Mouse (Mus musculus) activated CD4-positive, CD25-positive, alpha-beta regulatory T cell, adult 4 months (primary cell): ENCODE measurements around the gene Hectd4. TPM values are rescaled to one million over a fixed set of nuclear protein-coding genes. Genes with fewer than 3 reads are reported as not detected.

Experiments used
- ATAC-seq: one replicate; pipeline ENCODE4 v1.8.0; 2017
- polyA plus RNA-seq, 2 experiments: library from polyadenylated mRNA; unstranded; fragments of 100-300 nt; shearing (Covaris generic); gene quantifications; one replicate each; pipeline ENCODE4 v1.2.1; 2017

The Hectd4 gene
- polyA plus RNA-seq, 2 experiments from 2014 or later, result 6.4 to 7.0 TPM

DNA sequence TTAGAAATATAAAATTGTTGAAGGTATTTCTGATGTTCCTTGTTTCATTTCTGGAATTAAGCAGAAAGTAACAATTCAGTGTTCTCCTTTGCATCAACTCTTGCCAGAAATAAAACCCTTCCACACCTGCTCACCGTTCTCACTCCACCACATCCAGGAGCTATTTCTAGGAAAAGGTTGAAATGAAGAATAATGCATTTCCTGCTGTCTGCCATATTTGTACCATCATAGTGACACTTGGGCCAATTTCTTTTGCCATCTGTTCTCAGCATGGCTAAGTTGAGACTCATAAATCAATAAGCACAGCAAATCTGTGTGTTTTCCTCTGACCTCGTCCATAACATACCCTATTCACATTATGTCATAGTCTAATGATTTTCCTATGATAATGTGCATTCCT, 18.2 kb downstream of the Hectd4 start:
- no peak for ATAC-seq

DNA sequence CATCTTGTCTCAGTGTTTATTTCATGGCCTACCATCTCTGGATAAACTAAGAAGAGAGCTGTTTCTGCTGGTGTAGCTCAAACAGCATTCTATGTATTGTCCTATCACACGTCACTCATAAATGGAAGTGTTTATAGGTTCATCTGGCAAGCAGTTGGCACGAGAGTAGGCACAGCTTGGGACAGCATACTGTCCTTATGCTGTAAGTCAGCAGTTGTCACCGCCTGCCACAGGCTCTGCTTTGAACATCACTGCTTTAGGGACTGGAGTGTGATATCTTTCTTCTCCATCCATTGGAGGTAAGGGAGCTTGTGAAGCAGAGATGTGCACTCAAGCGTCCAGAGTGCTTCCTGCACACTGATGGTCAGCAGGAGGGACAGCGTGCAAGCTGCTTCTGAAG, 19.8 kb downstream of the Hectd4 start:
- no peak for ATAC-seq

DNA sequence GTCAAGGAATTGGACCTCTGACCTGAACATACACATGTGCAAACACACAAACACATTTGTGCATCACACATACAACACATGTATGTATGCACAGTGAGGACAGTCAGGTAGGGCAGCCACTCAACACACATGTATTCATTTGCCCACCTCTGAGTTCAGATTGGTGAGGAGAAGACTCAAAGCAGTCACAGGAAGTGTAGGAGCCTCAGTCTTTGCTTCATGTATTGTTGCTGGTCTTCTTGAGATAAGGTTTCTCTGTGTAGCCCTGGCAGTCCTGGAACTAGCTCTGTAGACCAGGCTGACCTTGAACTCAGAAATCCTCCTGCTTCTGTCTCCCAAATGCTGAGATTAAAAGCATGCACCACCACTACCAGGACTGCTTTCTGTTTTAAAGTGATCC, 21.2 kb downstream of the Hectd4 start:
- ATAC-seq, result no peak

DNA sequence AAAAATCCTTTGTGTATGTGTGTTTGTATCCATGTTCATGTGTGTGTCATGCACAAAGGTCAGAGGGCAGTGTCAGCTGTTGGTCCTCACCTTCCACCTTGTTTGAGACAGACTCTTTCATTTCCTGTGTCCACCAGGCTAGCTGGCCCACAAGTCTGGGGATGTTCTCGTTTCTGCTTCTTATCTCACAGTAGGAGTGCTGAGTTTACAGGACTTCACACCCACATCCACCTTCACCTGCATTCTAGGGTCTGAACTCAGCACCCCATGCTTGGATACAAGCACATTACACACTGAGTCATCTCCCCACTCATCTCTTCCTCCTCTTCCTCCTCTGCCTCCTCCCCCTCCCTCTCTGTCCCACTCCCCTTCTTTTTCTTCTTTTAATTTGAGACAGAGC, 22.2 kb downstream of the Hectd4 start:
- ATAC-seq, result no peak

DNA sequence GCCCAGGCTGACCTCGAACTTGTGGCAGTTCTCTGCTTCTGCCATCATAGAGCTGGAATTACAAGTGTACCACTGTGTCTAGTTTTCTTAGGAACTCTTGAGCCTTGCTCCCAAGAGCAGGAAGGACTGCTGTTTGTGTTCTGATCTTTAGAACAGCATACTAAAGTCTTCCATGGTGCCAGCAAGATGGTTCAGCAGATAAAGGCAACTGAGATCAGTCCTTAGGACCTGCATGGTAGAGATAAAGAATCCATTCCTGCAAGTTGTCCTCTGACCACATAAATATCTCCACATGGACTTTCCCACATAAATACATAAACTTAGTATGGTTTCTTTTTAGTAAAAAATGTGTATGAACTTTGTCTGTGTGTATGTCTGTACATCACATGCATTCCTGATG, 22.7 kb downstream of the Hectd4 start:
- no peak for ATAC-seq

DNA sequence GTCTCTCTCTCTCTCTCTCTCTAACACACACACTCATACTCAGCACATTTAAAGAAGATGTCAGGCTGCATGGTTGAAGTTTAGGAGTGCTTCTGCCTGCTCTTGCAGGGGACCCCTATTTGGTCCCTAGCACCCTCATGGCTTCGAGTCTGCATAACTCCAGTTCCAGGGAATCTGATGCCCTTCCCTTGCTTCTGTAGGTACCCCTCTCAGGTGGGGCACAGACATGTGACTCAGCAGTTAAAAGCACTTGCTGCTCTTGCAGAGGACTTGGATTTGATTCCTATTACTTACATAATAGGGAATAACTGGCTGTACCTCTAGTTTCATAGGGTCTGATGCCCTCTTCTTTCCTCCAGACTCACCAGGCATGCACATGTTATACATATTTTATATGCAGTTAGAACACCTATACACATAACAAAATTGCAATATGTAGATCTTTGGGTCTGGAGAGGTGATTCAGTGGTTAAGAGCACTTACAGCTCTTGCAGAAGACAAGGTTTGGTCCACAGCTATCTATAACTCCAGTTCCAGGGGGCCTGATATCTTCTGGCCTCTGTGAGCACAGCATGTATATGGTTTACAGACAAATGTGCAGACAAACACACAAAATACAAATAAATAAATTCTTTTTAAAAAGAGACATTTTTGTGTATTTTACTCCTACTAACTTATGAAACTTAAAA, 23.8 kb downstream of the Hectd4 start:
- no peak for ATAC-seq

GRCm38 (mm10) chr5:121244365-121244731, 24.3 kb downstream of the Hectd4 start:
- no peak for ATAC-seq

DNA sequence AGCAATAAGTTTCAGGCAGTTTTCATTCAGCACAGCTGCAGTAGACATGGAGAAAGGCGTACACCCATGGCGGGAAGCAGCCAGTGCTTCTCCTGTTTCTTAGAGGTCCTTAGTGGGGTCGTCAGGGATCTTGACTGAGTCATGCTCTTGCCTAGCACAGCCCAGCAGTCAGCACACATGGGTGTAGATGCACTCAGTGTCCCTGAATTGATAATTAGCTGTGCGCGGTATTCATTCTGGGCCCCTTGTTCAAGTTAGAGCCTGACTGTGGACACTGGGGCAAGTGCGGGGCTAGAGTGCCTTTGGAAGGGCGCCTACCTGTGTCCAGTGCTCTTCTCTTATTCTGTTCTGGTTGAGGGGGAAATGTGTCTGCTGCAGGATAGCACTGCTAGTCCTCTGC, 25.2 kb downstream of the Hectd4 start:
- ATAC-seq, result no peak

DNA sequence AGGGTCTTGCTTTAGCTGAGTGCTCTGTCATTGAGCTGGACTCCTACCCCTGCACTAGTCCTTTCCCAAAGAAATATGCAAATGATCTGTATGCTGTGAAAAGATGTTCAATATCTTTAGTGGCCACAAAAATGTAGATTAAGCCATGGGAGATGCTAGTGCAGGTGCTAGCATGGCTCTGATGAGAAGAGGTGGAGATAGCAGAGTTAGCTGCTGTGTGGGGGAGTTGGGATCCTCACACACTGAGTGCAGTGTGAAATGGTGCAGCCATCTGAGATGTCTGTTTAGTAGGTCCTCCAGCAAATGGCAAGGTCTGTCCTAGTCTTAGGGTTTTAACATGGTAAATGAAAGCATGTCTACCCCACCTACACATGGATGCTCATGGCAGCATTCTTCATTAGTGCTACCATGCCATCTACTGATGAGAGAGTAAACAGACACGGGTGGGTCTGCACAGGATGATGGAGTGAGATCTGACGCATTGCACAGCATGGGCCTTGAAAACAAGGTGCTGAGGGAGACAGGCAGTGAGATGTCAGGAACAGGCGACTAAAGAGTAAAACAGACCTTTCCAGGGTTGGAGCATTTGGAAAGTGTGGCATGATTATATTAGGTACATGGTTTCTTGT, 28.9 kb downstream of the Hectd4 start:
- ATAC-seq, result no peak

- ATAC-seq, result no peak
Measured at GRCm38 (mm10) chr5:121249693-121250092, 29.7 kb downstream of the Hectd4 start.

GRCm38 (mm10) chr5:121251813-121252212, 31.8 kb downstream of the Hectd4 start:
- no peak for ATAC-seq

- ATAC-seq, result no peak
Measured at GRCm38 (mm10) chr5:121253816-121254497, 33.9 kb downstream of the Hectd4 start.

- no peak for ATAC-seq
Measured at GRCm38 (mm10) chr5:121254977-121255376, 35.0 kb downstream of the Hectd4 start.

- ATAC-seq, result no peak
Measured at GRCm38 (mm10) chr5:121261806-121262205, 41.8 kb downstream of the Hectd4 start.

GRCm38 (mm10) chr5:121262415-121262814, 42.4 kb downstream of the Hectd4 start:
- ATAC-seq, result no peak

- no peak for ATAC-seq
Measured at GRCm38 (mm10) chr5:121264593-121264992, 44.6 kb downstream of the Hectd4 start.

DNA sequence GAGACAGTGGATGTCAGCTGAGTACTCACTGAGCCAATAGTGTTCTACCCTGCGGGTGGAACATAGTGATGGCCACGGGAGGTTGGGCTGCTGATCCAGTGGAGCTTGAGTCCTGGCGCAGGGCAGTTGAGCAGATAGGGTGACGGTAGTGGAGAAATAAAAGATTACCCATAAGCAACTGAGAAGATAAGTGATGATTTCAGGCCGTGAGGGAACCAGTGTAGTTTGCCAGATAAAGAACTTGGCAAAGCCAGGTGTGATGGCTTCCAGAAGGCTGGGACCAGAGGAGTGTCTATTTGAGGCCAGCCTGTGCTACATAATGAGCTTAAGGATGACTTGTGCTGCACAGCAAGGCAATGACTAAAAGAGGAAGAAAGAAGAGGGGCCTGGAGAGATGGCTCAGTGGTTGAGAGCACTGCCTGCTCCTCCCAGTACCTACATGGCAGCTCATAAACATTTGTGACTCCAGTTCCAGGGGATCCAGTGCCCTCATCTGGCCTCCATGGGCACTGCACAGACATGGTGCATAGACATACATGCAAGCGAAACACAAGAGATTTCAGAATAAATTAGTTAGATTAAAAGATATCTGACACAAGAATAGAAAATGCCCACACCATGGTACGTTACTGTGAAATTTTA, 46.8 kb downstream of the Hectd4 start:
- no peak for ATAC-seq

- ATAC-seq, result no peak
Measured at GRCm38 (mm10) chr5:121271046-121271445, 51.0 kb downstream of the Hectd4 start.

GRCm38 (mm10) chr5:121276808-121277207, 56.8 kb downstream of the Hectd4 start:
- no peak for ATAC-seq

GRCm38 (mm10) chr5:121280456-121280855, 60.4 kb downstream of the Hectd4 start:
- no peak for ATAC-seq

- no peak for ATAC-seq
Measured at GRCm38 (mm10) chr5:121283051-121283450, 63.0 kb downstream of the Hectd4 start.

GRCm38 (mm10) chr5:121284816-121285215, 64.8 kb downstream of the Hectd4 start:
- ATAC-seq, result no peak

DNA sequence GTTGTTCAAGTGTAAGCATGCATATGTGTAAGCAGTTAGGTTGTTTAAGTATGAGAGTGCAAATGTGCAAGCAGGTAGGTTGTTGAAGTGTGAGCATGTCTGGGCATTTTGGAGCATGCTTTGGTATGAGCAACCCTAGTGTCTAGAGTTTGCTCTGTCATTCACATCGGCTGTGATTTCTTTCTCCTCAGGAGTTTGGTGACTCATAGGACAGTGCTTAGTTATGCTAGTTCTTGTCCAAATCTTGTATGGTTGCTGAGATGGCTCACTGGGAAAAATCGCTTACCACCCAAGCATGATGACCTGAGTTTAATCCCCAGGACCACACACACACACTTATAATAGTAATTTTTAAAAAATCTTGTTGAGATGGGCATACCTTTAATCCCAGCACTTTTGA, 67.2 kb downstream of the Hectd4 start:
- ATAC-seq, result no peak

- ATAC-seq, result no peak
Measured at GRCm38 (mm10) chr5:121290289-121290688, 70.3 kb downstream of the Hectd4 start.
